Mouse (Mus musculus): ENCODE measurements around the gene Tescl. TPM values are rescaled to one million over a fixed set of nuclear protein-coding genes. Genes with fewer than 3 reads are reported as not detected.

Tescl gene
- polyA plus RNA-seq (2015; fragmentation: Nextera tagmentation; extraction: Ambion mirVana), result 0.15 TPM in 1 of 2 replicates, not detected in the other

GRCm38 (mm10) chr7:24333304-24333986 is at the start of gene Tescl:
Gene Tescl, minus strand, starts transcription at chr7:24333936.
- Histone ChIP-seq H3K4me3 (replicated peaks; ENCODE audit: low read length) (0 out of 2 replicates have a peak within 1 kb of the TSS, but pooled peaks have one; percentile 11), H3K4me1 (ENCODE audit: control insufficient read depth, insufficient read depth, low read length) (no peaks in the 10 kb centered on the region), H3K27ac (ENCODE audit: low read length) (no peak within 1 kb of the TSS), H3K9me3 (replicated peaks; ENCODE audit: control insufficient read depth, low read length) (no peaks in the 10 kb centered on the region), H3K36me3 (ENCODE audit: control insufficient read depth, insufficient read depth, low read length) (no peaks in the 10 kb centered on the region), H3K27me3 (ENCODE audit: control insufficient read depth, insufficient read depth, low read length) (peaks cover 3% of the 10 kb centered on the region; the same call in 1 of the 2 replicates), H3K4me2 (ENCODE audit: low read depth, low read length) (peak within 1 kb of the TSS; percentile 35), H3K9ac (ENCODE audit: low read length) (0 out of 2 replicates have a peak within 1 kb of the TSS, but pooled peaks have one; percentile 45)
- no peak for ATAC-seq (ENCODE audit: insufficient read depth, low FRiP score)
- WGBS, result 37% methylated on average over 49 of the region's 49 CpGs

GRCm38 (mm10) chr7:24382730-24383372 is 49.1 kb upstream of the Tescl start:
- H3K9ac ChIP-seq (ENCODE audit: low read length), result no peak overlapping the region

GRCm38 (mm10) chr7:24380370-24380769 is 46.6 kb upstream of the Tescl start:
- Histone ChIP-seq H3K4me2 (ENCODE audit: low read depth, low read length) (no peak overlapping the region), H3K4me3 (replicated peaks; ENCODE audit: low read length) (no peak overlapping the region), H3K36me3 (ENCODE audit: control insufficient read depth, insufficient read depth, low read length) (no peaks in the 10 kb centered on the region), H3K27ac (ENCODE audit: low read length) (no peak overlapping the region), H3K9me3 (replicated peaks; ENCODE audit: control insufficient read depth, low read length) (no peaks in the 10 kb centered on the region), H3K9ac (ENCODE audit: low read length) (no peak overlapping the region), H3K4me1 (ENCODE audit: control insufficient read depth, insufficient read depth, low read length) (peaks cover 9% of the 10 kb centered on the region), H3K27me3 (ENCODE audit: control insufficient read depth, insufficient read depth, low read length) (no peaks in the 10 kb centered on the region)
- no peak for ATAC-seq (ENCODE audit: insufficient read depth, low FRiP score)
- 45% methylated on average over 2 of the region's 2 CpGs for WGBS

More at GRCm38 (mm10) chr7:24382730-24383372, 49.1 kb upstream of the Tescl start:
- no peak overlapping the region for H3K4me2 ChIP-seq (ENCODE audit: low read depth, low read length)
- no peaks in the 10 kb centered on the region for H3K27me3 ChIP-seq (ENCODE audit: control insufficient read depth, insufficient read depth, low read length)
- WGBS, result 63% methylated on average over 16 of the region's 16 CpGs
- H3K4me1 ChIP-seq (ENCODE audit: control insufficient read depth, insufficient read depth, low read length), result no peaks in the 10 kb centered on the region
- H3K4me3 ChIP-seq (replicated peaks; ENCODE audit: low read length), result no peak overlapping the region
- H3K27ac ChIP-seq (ENCODE audit: low read length), result no peak overlapping the region
- no peak for ATAC-seq (ENCODE audit: insufficient read depth, low FRiP score)
- no peaks in the 10 kb centered on the region for H3K9me3 ChIP-seq (replicated peaks; ENCODE audit: control insufficient read depth, low read length)
- no peaks in the 10 kb centered on the region for H3K36me3 ChIP-seq (ENCODE audit: control insufficient read depth, insufficient read depth, low read length)

- 36% methylated on average over 7 of the region's 7 CpGs for WGBS
- H3K36me3 ChIP-seq (ENCODE audit: control insufficient read depth, insufficient read depth, low read length), result no peaks in the 10 kb centered on the region
- H3K4me2 ChIP-seq (ENCODE audit: low read depth, low read length), result no peak overlapping the region
- H3K9ac ChIP-seq (ENCODE audit: low read length), result no peak overlapping the region
- no peaks in the 10 kb centered on the region for H3K9me3 ChIP-seq (replicated peaks; ENCODE audit: control insufficient read depth, low read length)
- no peak overlapping the region for H3K4me3 ChIP-seq (replicated peaks; ENCODE audit: low read length)
- H3K4me1 ChIP-seq (ENCODE audit: control insufficient read depth, insufficient read depth, low read length), result peaks cover 9% of the 10 kb centered on the region
- no peak for ATAC-seq (ENCODE audit: insufficient read depth, low FRiP score)
- no peaks in the 10 kb centered on the region for H3K27me3 ChIP-seq (ENCODE audit: control insufficient read depth, insufficient read depth, low read length)
- H3K27ac ChIP-seq (ENCODE audit: low read length), result no peak overlapping the region
Measured at GRCm38 (mm10) chr7:24379934-24380333, 46.2 kb upstream of the Tescl start.

GRCm38 (mm10) chr7:24378049-24378701 is 44.4 kb upstream of the Tescl start:
- Histone ChIP-seq H3K27ac (ENCODE audit: low read length) (no peak overlapping the region), H3K4me2 (ENCODE audit: low read depth, low read length) (no peak overlapping the region), H3K36me3 (ENCODE audit: control insufficient read depth, insufficient read depth, low read length) (no peaks in the 10 kb centered on the region), H3K4me3 (replicated peaks; ENCODE audit: low read length) (no peak overlapping the region), H3K27me3 (ENCODE audit: control insufficient read depth, insufficient read depth, low read length) (no peaks in the 10 kb centered on the region), H3K9me3 (replicated peaks; ENCODE audit: control insufficient read depth, low read length) (no peaks in the 10 kb centered on the region), H3K9ac (ENCODE audit: low read length) (no peak overlapping the region), H3K4me1 (ENCODE audit: control insufficient read depth, insufficient read depth, low read length) (peaks cover 17% of the 10 kb centered on the region)
- 60% methylated on average over 10 of the region's 10 CpGs for WGBS
- no peak for ATAC-seq (ENCODE audit: insufficient read depth, low FRiP score)

GRCm38 (mm10) chr7:24377091-24377865 is 43.5 kb upstream of the Tescl start:
- Histone ChIP-seq H3K4me3 (replicated peaks; ENCODE audit: low read length) (peak overlapping the region; percentile 31), H3K4me2 (ENCODE audit: low read depth, low read length) (peak overlapping the region; percentile 58), H3K27me3 (ENCODE audit: control insufficient read depth, insufficient read depth, low read length) (no peaks in the 10 kb centered on the region), H3K9ac (ENCODE audit: low read length) (peak overlapping the region; percentile 67), H3K36me3 (ENCODE audit: control insufficient read depth, insufficient read depth, low read length) (no peaks in the 10 kb centered on the region), H3K9me3 (replicated peaks; ENCODE audit: control insufficient read depth, low read length) (no peaks in the 10 kb centered on the region), H3K27ac (ENCODE audit: low read length) (no peak overlapping the region), H3K4me1 (ENCODE audit: control insufficient read depth, insufficient read depth, low read length) (peaks cover 17% of the 10 kb centered on the region)
- peak; percentile 89 for ATAC-seq (ENCODE audit: insufficient read depth, low FRiP score)
- 7% methylated on average over 47 of the region's 49 CpGs for WGBS

GRCm38 (mm10) chr7:24376456-24376855 is 42.7 kb upstream of the Tescl start:
- Histone ChIP-seq H3K36me3 (ENCODE audit: control insufficient read depth, insufficient read depth, low read length) (no peaks in the 10 kb centered on the region), H3K9ac (ENCODE audit: low read length) (no peak overlapping the region), H3K4me2 (ENCODE audit: low read depth, low read length) (no peak overlapping the region), H3K9me3 (replicated peaks; ENCODE audit: control insufficient read depth, low read length) (no peaks in the 10 kb centered on the region), H3K4me1 (ENCODE audit: control insufficient read depth, insufficient read depth, low read length) (peaks cover 21% of the 10 kb centered on the region), H3K27me3 (ENCODE audit: control insufficient read depth, insufficient read depth, low read length) (no peaks in the 10 kb centered on the region), H3K27ac (ENCODE audit: low read length) (no peak overlapping the region), H3K4me3 (replicated peaks; ENCODE audit: low read length) (no peak overlapping the region)
- no peak for ATAC-seq (ENCODE audit: insufficient read depth, low FRiP score)
- 81% methylated on average over 8 of the region's 8 CpGs for WGBS

- peak; percentile 14; the same call in 1 of the 2 replicates for ATAC-seq (ENCODE audit: insufficient read depth, low FRiP score)
- Histone ChIP-seq H3K36me3 (ENCODE audit: control insufficient read depth, insufficient read depth, low read length) (no peaks in the 10 kb centered on the region), H3K9me3 (replicated peaks; ENCODE audit: control insufficient read depth, low read length) (no peaks in the 10 kb centered on the region), H3K27me3 (ENCODE audit: control insufficient read depth, insufficient read depth, low read length) (no peaks in the 10 kb centered on the region), H3K9ac (ENCODE audit: low read length) (0 out of 2 replicates have a peak overlapping the region, but pooled peaks have one; percentile 35), H3K4me3 (replicated peaks; ENCODE audit: low read length) (no peak overlapping the region), H3K4me1 (ENCODE audit: control insufficient read depth, insufficient read depth, low read length) (peaks cover 28% of the 10 kb centered on the region), H3K27ac (ENCODE audit: low read length) (peak overlapping the region; percentile 69), H3K4me2 (ENCODE audit: low read depth, low read length) (0 out of 2 replicates have a peak overlapping the region, but pooled peaks have one; percentile 21)
- 37% methylated on average over 20 of the region's 20 CpGs for WGBS
Measured at GRCm38 (mm10) chr7:24373538-24374379, 40.0 kb upstream of the Tescl start.
